Mouse (Mus musculus) heart, embryonic 14.5 days (tissue): Measurements from ENCODE around the gene Grip1. TPM values are rescaled to one million over a fixed set of nuclear protein-coding genes. Genes with fewer than 3 reads are reported as not detected.

Experiments
- ATAC-seq: fragments of 200-750 bp; cut with Nextera tagmentation; 2 replicates; pipeline ENCODE4 v1.8.0; 2017; ENCODE audit warnings: low read depth, moderate TSS enrichment; ENCODE audit not compliant: insufficient number of reproducible peaks, insufficient read depth, low FRiP score
- H3K27ac ChIP-seq, 2 experiments: fragments of 200-500 bp in 1 of 2; fragments of 300-500 bp in 1 of 2; sonication (generic) in 1 of 2; replicated peaks in 1 of 2; 2 replicates each; pipeline ENCODE4 v1.5.1; 2012 to 2014; ENCODE audit warnings: low read depth in 2 of 2, low read length in 2 of 2, control low read depth in 1 of 2, mild to moderate bottlenecking in 1 of 2, mixed read lengths in 1 of 2; ENCODE audit not compliant: control insufficient read depth in 1 of 2, insufficient read depth in 1 of 2
- H3K27me3 ChIP-seq: fragments of 300-500 bp; sonication (generic); 2 replicates; pipeline ENCODE4 v1.6.1; 2014; ENCODE audit warnings: mild to moderate bottlenecking, low read length, control low read depth; ENCODE audit not compliant: control insufficient read depth, insufficient read depth
- H3K36me3 ChIP-seq: fragments of 300-500 bp; sonication (generic); 2 replicates; pipeline ENCODE4 v1.6.1; 2014; ENCODE audit warnings: mild to moderate bottlenecking, control low read depth, low read length, mixed read lengths; ENCODE audit not compliant: control insufficient read depth, insufficient read depth
- H3K4me1 ChIP-seq, 2 experiments: fragments of 200-500 bp in 1 of 2; fragments of 300-500 bp in 1 of 2; sonication (generic) in 1 of 2; 2 replicates each; pipeline ENCODE4 v1.6.1; 2012 to 2014; ENCODE audit warnings: low read length in 2 of 2, control low read depth in 1 of 2, mixed read lengths in 1 of 2; ENCODE audit not compliant: control insufficient read depth in 2 of 2, insufficient read depth in 2 of 2
- H3K4me2 ChIP-seq: fragments of 300-500 bp; sonication (generic); 2 replicates; pipeline ENCODE4 v1.6.1; 2014; ENCODE audit warnings: mild to moderate bottlenecking, low read length
- H3K4me3 ChIP-seq, 2 experiments: fragments of 200-500 bp in 1 of 2; fragments of 300-500 bp in 1 of 2; sonication (generic) in 1 of 2; 2 replicates each; pipeline ENCODE4 v1.5.1; 2012 to 2014; ENCODE audit warnings: low read length in 2 of 2, mild to moderate bottlenecking in 2 of 2, control low read depth in 1 of 2, low read depth in 1 of 2, moderate library complexity in 1 of 2; ENCODE audit not compliant: control insufficient read depth in 1 of 2, insufficient read depth in 1 of 2
- H3K9ac ChIP-seq: fragments of 300-500 bp; sonication (generic); 2 replicates; pipeline ENCODE4 v1.6.1; 2014; ENCODE audit warnings: mild to moderate bottlenecking, low read length
- H3K9me3 ChIP-seq: fragments of 300-500 bp; sonication (generic); 2 replicates; pipeline ENCODE4 v1.6.1; 2016; ENCODE audit warnings: low read length, control low read depth; ENCODE audit not compliant: control insufficient read depth
- WGBS: fragments of 180-500 bp; shearing (Covaris S2); extraction: QIAGEN DNeasy Blood & Tissue Kit; methylation state at CpG from one replicate; pipeline ENCODE4 v1.1.7; 2014; 5-methylcytosine and 5-hydroxymethylcytosine counted together
- polyA plus RNA-seq: library from polyadenylated mRNA; unstranded; fragments of >200 nt; fragmentation: Nextera tagmentation; extraction: Ambion mirVana; gene quantifications from 2 replicates; pipeline ENCODE4 v1.2.1, GENCODE M21; 2014

Grip1 gene
- polyA plus RNA-seq, 1 experiment from 2014 or later = 2.9 TPM

DNA sequence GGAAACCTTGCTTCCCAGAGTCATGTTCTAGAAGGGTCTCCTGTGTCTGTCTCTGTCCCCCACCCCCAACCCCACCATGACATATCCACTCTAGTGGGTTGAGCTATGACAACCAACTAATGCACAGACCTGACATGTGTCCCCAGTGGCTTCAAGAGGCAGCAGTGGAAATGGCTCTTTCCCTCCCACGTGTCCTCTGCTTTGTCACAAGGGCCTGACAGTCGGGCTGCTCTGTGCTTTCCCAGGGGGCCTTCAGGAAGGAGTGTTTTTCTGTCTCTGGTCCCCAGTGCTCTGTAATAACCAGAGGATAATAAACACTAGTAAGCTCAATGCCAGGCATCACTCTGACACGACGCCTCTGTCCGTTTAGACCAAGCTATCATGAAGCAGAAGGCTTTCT, 271.7 kb downstream of the Grip1 start:
- Histone ChIP-seq H3K27ac (no peak overlapping the region), H3K4me3 (no peak overlapping the region), H3K9me3 (no peaks in the 10 kb centered on the region), H3K4me2 (no peak overlapping the region), H3K4me1 (no peaks in the 10 kb centered on the region), H3K27me3 (no peaks in the 10 kb centered on the region), H3K36me3 (no peaks in the 10 kb centered on the region), H3K9ac (no peak overlapping the region)
- no peak for ATAC-seq
- 58% methylated on average over 5 of the region's 5 CpGs for WGBS

DNA sequence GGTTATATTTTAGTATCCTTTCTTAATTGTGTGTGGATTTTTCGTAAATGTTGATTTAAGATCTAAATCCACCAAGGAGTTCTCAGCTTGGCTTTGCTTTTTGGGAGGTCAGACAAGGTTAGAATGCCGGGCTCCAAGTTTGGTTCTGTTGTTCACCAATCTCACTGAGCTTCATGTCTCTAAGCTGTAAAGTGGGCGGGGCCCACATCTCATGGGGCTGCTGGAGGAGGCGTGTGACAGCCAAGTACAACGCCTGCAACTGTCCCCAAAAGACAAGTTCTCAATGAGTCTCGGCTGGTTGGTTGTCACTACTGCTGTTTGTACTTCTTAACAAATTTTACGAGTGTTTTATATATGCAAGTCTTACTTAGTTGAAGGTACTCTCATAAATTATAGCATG, 272.3 kb downstream of the Grip1 start:
- no peak overlapping the region for H3K9ac ChIP-seq
- no peak for ATAC-seq
- H3K4me1 ChIP-seq = no peaks in the 10 kb centered on the region
- no peak overlapping the region for H3K4me2 ChIP-seq
- H3K27me3 ChIP-seq = no peaks in the 10 kb centered on the region
- no peaks in the 10 kb centered on the region for H3K36me3 ChIP-seq
- WGBS = 75% methylated on average over 7 of the region's 7 CpGs
- H3K27ac ChIP-seq = no peak overlapping the region
- H3K4me3 ChIP-seq = no peak overlapping the region
- no peaks in the 10 kb centered on the region for H3K9me3 ChIP-seq

DNA sequence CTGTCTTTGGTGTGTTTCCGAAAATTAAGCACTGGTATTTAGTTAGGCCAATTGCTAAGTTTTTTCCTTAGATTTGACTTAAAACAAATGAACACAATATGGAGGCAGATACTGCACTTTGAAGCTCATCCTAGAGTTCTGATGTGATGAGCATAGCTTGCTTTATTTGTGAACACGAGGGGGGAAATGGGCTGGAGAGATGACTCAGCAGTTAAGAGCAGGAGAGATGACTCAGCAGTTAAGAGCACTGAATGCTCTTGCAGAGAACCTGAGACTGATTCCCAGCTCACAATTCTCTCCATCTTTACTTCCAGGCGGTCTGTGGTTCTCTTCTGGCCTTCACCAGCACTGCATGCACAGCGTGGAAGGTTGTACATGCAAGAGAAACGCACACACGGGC, 273.3 kb downstream of the Grip1 start:
- H3K27me3 ChIP-seq = no peaks in the 10 kb centered on the region
- H3K36me3 ChIP-seq = no peaks in the 10 kb centered on the region
- no peaks in the 10 kb centered on the region for H3K4me1 ChIP-seq
- no peak overlapping the region for H3K9ac ChIP-seq
- 73% methylated on average over 6 of the region's 6 CpGs for WGBS
- no peak overlapping the region for H3K4me2 ChIP-seq
- no peaks in the 10 kb centered on the region for H3K9me3 ChIP-seq
- H3K4me3 ChIP-seq = no peak overlapping the region
- ATAC-seq = no peak
- H3K27ac ChIP-seq = no peak overlapping the region

DNA sequence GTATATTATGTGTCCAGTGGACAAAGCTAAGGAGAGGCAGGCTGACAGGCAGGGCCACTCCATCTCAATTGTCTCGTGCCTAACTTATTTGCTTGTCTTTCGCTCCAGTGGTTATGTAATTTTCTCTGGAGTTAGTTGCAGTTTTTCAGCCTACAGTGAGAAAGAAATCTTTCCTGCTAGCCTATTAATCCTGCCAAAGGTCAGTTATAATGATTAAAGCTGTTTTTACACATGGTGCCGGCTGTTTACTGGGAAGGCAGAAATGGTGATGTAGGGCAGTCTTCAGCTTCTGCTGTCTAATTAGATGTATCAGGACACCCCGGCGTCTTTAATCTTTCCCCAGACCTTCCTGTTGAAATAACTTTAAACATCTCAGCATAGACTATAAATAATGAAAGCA, 276.6 kb downstream of the Grip1 start:
- Histone ChIP-seq H3K9ac (no peak overlapping the region), H3K9me3 (no peaks in the 10 kb centered on the region), H3K4me1 (peaks cover 0 to under 1% of the 10 kb centered on the region in 2 experiments; a peak in 1 of 4 replicates), H3K4me2 (no peak overlapping the region), H3K27ac (no peak overlapping the region), H3K4me3 (no peak overlapping the region), H3K36me3 (no peaks in the 10 kb centered on the region), H3K27me3 (no peaks in the 10 kb centered on the region)
- WGBS = 72% methylated on average over 5 of the region's 5 CpGs
- no peak for ATAC-seq

DNA sequence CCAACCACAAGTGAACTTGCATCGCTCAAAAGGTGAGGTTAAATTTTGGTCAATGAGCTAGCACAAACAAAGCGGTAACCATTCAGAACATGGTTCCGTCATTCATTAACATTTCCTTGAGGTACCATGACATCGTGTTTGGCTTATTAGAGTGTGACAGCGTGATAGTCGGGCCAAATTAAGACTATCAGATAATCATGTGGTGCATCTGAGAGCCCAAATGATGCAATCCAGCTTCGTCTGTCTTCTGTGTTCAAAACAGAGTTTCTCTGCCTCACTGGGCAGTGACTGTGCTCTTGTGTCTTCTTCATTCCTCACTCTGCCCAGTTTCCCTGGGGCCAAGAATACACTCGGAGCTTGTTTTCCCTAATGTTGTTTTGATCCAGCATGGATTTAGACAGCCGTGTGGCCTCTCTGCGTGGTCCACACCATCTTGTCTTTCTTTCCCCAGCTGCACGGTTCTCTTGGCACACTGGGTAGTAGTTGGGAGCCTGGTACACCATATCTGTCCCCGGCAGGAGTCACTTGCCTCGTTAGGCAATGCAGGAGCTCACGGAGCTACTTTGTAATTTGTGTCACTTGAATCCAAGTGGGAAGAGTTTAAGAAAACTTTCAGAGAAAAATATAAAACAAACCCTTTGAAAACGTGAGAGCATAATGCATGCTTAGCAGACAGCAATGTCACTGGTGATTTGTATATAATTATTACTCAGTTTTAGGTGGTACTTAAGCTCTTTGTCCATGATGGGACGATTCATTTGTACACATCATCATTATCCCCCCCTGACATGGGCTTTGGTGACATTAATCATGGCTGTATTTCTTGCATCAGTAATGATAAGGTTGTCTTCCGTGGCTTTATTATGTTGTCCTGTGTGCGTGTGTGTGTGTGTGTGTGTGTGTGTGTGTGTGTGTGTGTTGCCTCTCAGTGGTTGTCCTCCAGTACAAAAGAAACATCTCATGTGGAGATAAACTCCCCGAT, 281.7 kb downstream of the Grip1 start:
- 64% methylated on average over 19 of the region's 19 CpGs for WGBS
- H3K4me2 ChIP-seq = 0 out of 2 replicates have a peak overlapping the region, but pooled peaks have one; percentile 18

DNA sequence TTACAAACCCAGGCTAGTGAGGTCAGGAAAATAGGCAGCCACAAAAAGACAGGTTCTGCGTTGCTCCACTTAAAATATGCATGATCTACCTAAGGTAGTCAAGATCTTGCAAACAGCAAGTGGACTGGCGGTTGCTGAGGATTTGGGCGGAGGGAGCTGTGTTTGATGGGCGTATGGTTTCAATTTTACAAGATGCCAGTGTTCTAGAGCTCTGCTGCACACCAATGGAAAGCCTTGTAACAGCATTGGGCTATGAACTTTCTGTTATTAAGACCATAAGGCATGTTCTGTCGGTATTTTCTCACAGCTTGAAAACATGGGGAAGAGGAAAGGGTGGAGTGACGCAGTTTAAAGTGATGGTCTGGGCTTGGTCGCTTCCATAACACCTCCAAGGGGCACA, 285.8 kb downstream of the Grip1 start:
- Histone ChIP-seq H3K4me3 (no peak overlapping the region), H3K9me3 (no peaks in the 10 kb centered on the region), H3K4me1 (peaks cover 6 to 7% of the 10 kb centered on the region in 2 experiments; a peak in 3 of 4 replicates), H3K27ac (no peak overlapping the region), H3K9ac (no peak overlapping the region), H3K36me3 (no peaks in the 10 kb centered on the region), H3K27me3 (no peaks in the 10 kb centered on the region), H3K4me2 (no peak overlapping the region)
- 84% methylated on average over 7 of the region's 7 CpGs for WGBS
- ATAC-seq = no peak

More for the DNA sequence above, 281.7 kb downstream of the Grip1 start:
- Histone ChIP-seq H3K4me3 (no peak overlapping the region), H3K27ac (no peak overlapping the region), H3K27me3 (no peaks in the 10 kb centered on the region), H3K9me3 (no peaks in the 10 kb centered on the region), H3K9ac (no peak overlapping the region), H3K4me1 (peaks cover 6 to 7% of the 10 kb centered on the region in 2 experiments; a peak in 3 of 4 replicates), H3K36me3 (no peaks in the 10 kb centered on the region)
- no peak for ATAC-seq

DNA sequence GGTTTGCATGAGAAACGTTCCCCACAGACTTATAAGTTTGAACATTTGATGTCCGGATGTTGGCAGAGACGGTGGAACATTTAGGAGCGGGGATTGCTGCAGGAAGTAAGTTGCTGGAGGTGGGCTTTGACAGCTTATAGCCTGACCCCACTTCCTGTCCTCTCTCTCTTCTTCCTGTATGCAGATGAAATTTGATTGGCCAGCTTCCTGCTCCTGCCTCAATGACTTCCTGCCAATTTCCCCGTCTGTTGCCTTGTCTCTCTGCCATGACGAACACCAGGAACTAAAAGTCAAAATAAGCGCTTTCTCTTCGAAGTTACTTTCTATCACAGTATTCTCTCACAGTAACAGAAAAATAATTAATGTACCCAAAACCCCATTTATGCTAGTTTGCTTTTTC, 289.1 kb downstream of the Grip1 start:
- Histone ChIP-seq H3K9ac (no peak overlapping the region), H3K4me3 (no peak overlapping the region), H3K27ac (no peak overlapping the region), H3K36me3 (no peaks in the 10 kb centered on the region), H3K4me1 (no peaks in the 10 kb centered on the region), H3K27me3 (no peaks in the 10 kb centered on the region), H3K9me3 (no peaks in the 10 kb centered on the region), H3K4me2 (no peak overlapping the region)
- ATAC-seq = no peak
- WGBS = 75% methylated on average over 8 of the region's 8 CpGs
